Mouse (Mus musculus) adrenal gland, adult 2 months (tissue): ENCODE data around the gene Dmrt1. TPM values are rescaled to one million over a fixed set of nuclear protein-coding genes. Genes with fewer than 3 reads are reported as not detected.
"Not testable (repeated sequence)": the region's sequence is repeated elsewhere in the genome, so short reads cannot be mapped to it uniquely, and the experiment has no call there.

Experiments
- DNase-seq: peaks from one replicate; pipeline ENCODE4 v3.0.0; 2021
- long read RNA-seq: library from polyadenylated mRNA; stranded (forward); transcript quantifications from one replicate; pipeline ENCODE4 v2.0.0, GENCODE M21; 2021
- polyA plus RNA-seq: library from polyadenylated mRNA; depleted of rRNA; stranded (reverse); fragments of >200 nt; gene quantifications from 2 replicates; pipeline ENCODE4 v1.2.3, GENCODE M21; 2012; rRNA removed
- total RNA-seq, 2 experiments: library from RNA; stranded (reverse); gene quantifications; 2 replicates each; pipeline ENCODE4 v1.2.3; 2021

Gene Dmrt1
- total RNA-seq (not detected), polyA plus RNA-seq (not detected in 2 replicates)
- long read RNA-seq = 0 reads

- DNase-seq = peak; percentile 8
Observed at GRCm38 (mm10) chr19:25505360-25506196, at the start of gene Dmrt1. Gene Dmrt1, plus strand, starts transcription at chr19:25505618.

- no peak for DNase-seq
Observed at GRCm38 (mm10) chr19:25460760-25461159, 44.7 kb upstream of the Dmrt1 start.

GRCm38 (mm10) chr19:25461553-25462320, 43.7 kb upstream of the Dmrt1 start:
- DNase-seq = peak; percentile 36

GRCm38 (mm10) chr19:25475806-25476205, 29.6 kb upstream of the Dmrt1 start:
- DNase-seq = not testable (repeated sequence)

- DNase-seq = no peak
Observed at GRCm38 (mm10) chr19:25479152-25479669, 26.2 kb upstream of the Dmrt1 start.

GRCm38 (mm10) chr19:25480820-25481219, 24.6 kb upstream of the Dmrt1 start:
- no peak for DNase-seq

GRCm38 (mm10) chr19:25486561-25486960, 18.9 kb upstream of the Dmrt1 start:
- DNase-seq = no peak

- DNase-seq = no peak
Observed at GRCm38 (mm10) chr19:25487350-25487749, 18.1 kb upstream of the Dmrt1 start.

GRCm38 (mm10) chr19:25488546-25488945, 16.9 kb upstream of the Dmrt1 start:
- DNase-seq = no peak

- no peak for DNase-seq
Observed at GRCm38 (mm10) chr19:25489546-25489945, 15.9 kb upstream of the Dmrt1 start.

- DNase-seq = no peak
Observed at GRCm38 (mm10) chr19:25497434-25497833, 8.0 kb upstream of the Dmrt1 start.

- DNase-seq = no peak
Observed at GRCm38 (mm10) chr19:25504878-25505277, 540 bp upstream of the Dmrt1 start.

- DNase-seq = no peak
Observed at GRCm38 (mm10) chr19:25506616-25507015, 1.2 kb downstream of the Dmrt1 start.

GRCm38 (mm10) chr19:25514986-25515530, 9.6 kb downstream of the Dmrt1 start:
- DNase-seq = no peak

GRCm38 (mm10) chr19:25524156-25524555, 18.7 kb downstream of the Dmrt1 start:
- no peak for DNase-seq

GRCm38 (mm10) chr19:25525726-25526125, 20.3 kb downstream of the Dmrt1 start:
- no peak for DNase-seq

- no peak for DNase-seq
Observed at GRCm38 (mm10) chr19:25529673-25530072, 24.3 kb downstream of the Dmrt1 start.

GRCm38 (mm10) chr19:25545714-25546340, 40.4 kb downstream of the Dmrt1 start:
- DNase-seq = peak; percentile 54

- DNase-seq = no peak
Observed at GRCm38 (mm10) chr19:25547086-25547643, 41.7 kb downstream of the Dmrt1 start.

GRCm38 (mm10) chr19:25550346-25550745, 44.9 kb downstream of the Dmrt1 start:
- DNase-seq = no peak

GRCm38 (mm10) chr19:25551053-25551452, 45.6 kb downstream of the Dmrt1 start:
- DNase-seq = no peak

- DNase-seq = no peak
Observed at GRCm38 (mm10) chr19:25564430-25564829, 59.0 kb downstream of the Dmrt1 start.
